Mouse (Mus musculus) lung, postnatal 0 days (tissue): ENCODE measurements at regions not wholly inside any gene's neighbourhood (a gene's known extent, or its start where the extent isn't known, plus 50 kb on each side); places are given as distances from the start of the nearest gene placed in this dataset.

Experiments used
- CTCF ChIP-seq: IDR thresholded peaks from 2 replicates; pipeline ENCODE4 v1.5.1; 2016; ENCODE audit warnings: antibody characterized with exemption, mild to moderate bottlenecking
- EP300 ChIP-seq: IDR thresholded peaks from 2 replicates; pipeline ENCODE4 v1.6.1; 2016; ENCODE audit warnings: antibody characterized with exemption, mild to moderate bottlenecking, control low read depth

- TF ChIP-seq CTCF (no peak), EP300 (no peak)
Observed at GRCm38 (mm10) chr12:96030180-96030579, 338.2 kb downstream of the Flrt2 start.
